Mouse (Mus musculus) ES-Bruce4 (cell line): ENCODE measurements at regions not wholly inside any gene's neighbourhood (a gene's known extent, or its start where the extent isn't known, plus 50 kb on each side); places are given as distances from the start of the nearest gene placed in this dataset.

Experiments
- CTCF ChIP-seq: IDR thresholded peaks from one replicate; pipeline ENCODE4 v1.8.1; 2011; ENCODE audit warnings: low read depth, low read length
- EP300 ChIP-seq: IDR thresholded peaks from 2 replicates; pipeline ENCODE4 v1.6.1; 2011; ENCODE audit warnings: low read depth, low read length; ENCODE audit not compliant: insufficient read depth
- POLR2A ChIP-seq: IDR thresholded peaks from one replicate; pipeline ENCODE4 v1.8.1; 2011; ENCODE audit warnings: low read length; ENCODE audit not compliant: insufficient read depth

DNA sequence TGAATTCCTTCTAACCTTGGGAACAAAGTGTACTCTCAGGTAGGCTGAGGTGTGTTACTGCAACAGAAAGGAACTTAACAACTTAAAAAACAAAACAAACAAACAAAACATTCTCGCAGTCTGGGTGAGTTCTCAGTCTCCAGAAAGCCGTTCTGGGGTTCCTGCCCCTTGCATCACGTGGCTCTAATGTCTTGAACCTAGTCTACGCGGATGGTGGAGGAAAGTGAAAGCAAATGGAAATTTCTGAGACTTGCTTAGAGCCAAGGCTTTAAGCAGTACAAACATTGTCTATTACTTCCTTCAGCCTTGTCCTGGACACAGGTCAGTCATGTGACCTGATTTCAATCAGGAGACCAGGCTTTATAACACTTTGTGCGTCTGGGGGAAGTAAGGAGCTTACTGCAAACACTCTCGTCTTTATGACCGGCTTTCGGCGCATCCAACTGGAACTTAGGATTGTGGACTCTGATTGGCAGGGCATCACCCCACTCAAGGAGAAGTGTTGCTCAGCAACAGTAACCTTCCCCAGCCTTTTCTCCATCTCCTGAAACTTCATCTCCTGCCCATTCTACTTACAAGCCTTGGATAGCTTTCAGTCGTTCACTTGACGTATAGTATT, 125.9 kb upstream of the Gnao1 start:
- TF ChIP-seq CTCF (no peak), POLR2A (no peak), EP300 (no peak)
